Comparison of ENCODE assay signal across 8 mouse cellular contexts in the genomic region with DNA sequence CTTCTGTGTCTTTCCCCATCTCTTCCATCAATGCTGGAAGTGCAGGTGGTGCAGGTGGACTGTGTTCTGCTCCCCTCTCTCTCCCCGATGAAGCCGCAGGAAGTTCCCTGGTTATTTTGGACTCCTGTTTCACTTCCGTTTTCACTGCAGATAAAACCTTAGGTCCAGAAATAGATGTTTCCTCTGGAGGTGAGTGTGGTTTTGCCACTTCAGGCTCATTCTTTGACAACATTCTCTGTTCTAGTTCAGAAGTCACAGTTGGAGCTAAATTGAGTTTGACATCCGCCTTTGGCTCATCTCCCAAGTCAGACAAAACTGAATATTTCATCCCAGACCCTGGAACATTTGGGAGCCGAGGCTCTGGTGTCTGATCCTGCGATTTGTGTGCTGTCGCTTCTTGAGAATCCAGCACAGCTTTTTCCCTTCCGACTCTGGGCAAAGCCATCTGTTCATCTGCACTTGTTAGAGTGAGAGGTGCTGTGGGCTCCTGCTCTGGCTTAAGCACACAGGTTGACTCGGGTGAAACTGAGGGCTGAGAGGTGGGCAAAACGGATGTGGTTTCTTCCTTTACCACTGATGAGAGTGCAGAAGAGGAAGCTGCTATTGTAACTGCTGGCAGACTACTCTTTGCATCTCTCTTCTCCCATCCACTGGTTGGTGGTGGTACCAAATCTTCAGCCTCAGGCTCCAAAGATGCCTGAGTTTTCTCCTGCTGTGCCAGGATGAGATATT. TPM values are rescaled to one million over a fixed set of nuclear protein-coding genes. Genes with fewer than 3 reads are reported as not detected.
A peak's percentile ranks its signal among the peaks of the same experiment; 100 is the strongest.
DNase-seq lines count a peak whose midpoint lies in the region; ATAC-seq lines count a peak whose summit lies in the region.

No protein-coding gene starts in this region.

- DNase-seq in heart, adult 11 months, result peak; percentile 85
- no peak for DNase-seq in heart, postnatal 4 days
- DNase-seq in lung, postnatal 36 days, result peak; percentile 25
- no peak for DNase-seq in lung, postnatal 14 days
- DNase-seq in thymus, postnatal 14 days, result peak; percentile 78
- no peak for DNase-seq in urinary bladder, postnatal 36 days (ENCODE audit: low spot score in 2 of 2)
- DNase-seq in kidney, adult 11 months, result no peak

- peak; percentile 82 to 85 for ATAC-seq in hematopoietic stem cell, adult 5-6 weeks (replicated peaks in 1 of 2; ENCODE audit: insufficient read depth in 1 of 2, low FRiP score in 2 of 2, low TSS enrichment in 1 of 2, low read depth in 1 of 2, poor library complexity in 2 of 2, severe bottlenecking in 2 of 2)

RNA-seq across cellular contexts. Expression of gene Cmya5, which starts 50.2 kb away (rescaled TPM):
- total RNA-seq in heart, postnatal 4 days (2021), result 10 to 100 TPM; 76.0 to 82.2 TPM
- 0.56 and 0.65 TPM in 2 replicates for total RNA-seq in hematopoietic stem cell, adult 5-6 weeks (2017)

Comparison
In these comparisons a context has a peak if more than half of its experiments do, and no peak if none do; other contexts are left out.
1. DNase-seq: peak in heart, adult 11 months (single experiment), lung, postnatal 36 days (single experiment) and thymus, postnatal 14 days (single experiment); none in heart, postnatal 4 days (single experiment), lung, postnatal 14 days (single experiment), urinary bladder, postnatal 36 days (0 of 2) and kidney, adult 11 months (single experiment).
2. RNA of gene Cmya5, which starts 50.2 kb away (total RNA-seq): 76.0 to 82.2 TPM in heart, postnatal 4 days; 0.56 to 0.65 TPM in hematopoietic stem cell, adult 5-6 weeks; every median in the first group is over 10 times any median in the second.